Mouse (Mus musculus) fat pad, adult 2 months (tissue): ENCODE data around the gene Nyx.

Experiments
- DNase-seq: peaks from one replicate; pipeline ENCODE4 v3.0.0-alpha.2; 2011; ENCODE audit warnings: low read depth, low spot score; ENCODE audit errors: extremely low read depth

The Nyx gene

DNA sequence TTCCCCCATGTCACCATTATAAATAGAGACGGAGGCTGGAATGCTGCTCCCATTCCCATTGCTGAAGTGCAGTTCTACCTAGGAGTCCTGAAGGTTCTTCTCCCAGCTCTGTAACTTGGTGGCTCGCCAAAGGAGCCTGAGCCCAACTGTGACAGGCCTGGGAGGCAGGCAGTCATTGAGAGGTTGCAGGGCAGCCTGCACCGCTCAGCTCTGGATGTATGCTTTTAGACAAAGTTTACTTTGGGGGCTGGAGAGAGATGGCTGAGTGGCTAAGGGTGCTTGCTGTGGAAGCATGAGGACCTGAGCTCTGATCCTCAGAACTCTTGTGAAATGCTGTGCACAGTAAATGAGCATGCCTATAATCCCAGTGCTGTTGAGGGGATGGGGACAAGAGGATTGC lies 25.0 kb downstream of the Nyx start:
- DNase-seq: no peak

DNA sequence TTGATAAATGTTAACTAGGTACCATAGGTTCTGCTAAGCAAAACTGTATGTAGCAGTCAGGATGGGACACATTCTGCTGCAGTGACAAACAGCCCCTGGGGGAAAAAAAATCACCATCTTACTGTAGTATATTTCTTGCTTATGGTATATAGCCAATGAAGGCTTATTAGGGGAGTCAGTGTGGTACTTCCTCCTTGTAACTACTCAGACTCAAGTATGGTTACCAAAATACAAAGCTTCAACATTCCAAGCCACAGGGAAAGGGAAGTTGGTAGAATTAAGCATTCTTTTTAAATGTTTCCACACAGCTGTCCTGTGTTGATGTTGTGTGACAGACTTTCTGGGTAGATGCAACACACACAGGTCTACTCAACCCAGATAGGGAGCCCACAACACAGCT lies 27.0 kb downstream of the Nyx start:
- no peak for DNase-seq

DNA sequence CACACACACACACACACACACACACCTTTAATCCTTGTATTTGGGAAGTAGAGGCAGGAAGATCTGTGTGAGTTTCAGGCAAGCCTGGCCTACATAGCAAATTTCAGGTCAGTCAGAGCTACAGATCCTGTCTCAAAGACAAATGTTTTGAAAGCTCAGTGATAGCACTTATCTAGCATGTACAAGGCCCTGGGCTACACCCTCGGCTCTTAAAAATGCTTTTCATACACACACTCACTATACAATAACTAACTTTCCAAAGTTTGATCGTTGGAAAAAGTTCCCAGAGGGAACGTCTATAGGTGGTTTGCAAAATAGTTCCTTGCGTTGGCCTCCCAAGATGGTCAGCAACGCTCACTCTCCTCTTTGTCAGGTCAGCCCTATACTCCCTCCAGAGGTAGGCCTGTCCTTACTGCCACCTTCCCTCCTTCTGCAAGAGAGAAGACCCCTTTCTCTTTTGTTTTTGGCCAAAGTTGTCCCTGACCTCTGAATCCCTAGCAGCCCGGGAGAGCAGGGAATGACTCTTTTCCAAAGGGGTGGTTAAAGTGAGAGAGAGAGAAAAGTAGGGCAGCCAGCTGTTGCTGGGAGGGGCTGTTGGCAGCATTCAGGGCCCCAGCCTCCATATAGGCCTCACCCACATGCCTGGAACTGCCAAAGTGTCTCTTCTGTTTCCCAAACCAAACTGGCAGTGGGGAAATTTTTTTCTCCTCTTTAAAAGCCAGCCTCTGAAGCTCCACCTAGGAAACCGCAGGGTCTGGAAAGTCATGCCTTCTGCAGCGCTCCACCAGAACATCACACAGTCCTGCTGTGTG lies 29.2 kb downstream of the Nyx start:
- no peak for DNase-seq

DNA sequence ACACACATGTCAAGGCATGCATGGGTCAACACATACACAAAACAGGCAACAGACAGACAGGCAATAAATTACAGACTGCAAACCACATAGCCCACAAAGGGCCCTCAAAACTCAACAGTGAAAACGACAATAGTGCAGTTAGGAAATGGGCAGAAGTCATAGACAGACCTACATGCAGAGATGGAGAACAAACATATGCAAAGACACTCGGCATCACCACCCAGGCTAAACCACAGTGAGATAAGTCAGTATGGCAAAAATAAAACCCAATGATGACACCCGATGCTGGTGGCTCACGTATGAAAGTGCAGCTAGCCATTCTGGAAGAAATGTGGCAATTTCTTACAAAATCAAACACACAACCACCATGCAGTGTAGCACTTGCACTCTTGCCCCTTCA lies 34.4 kb downstream of the Nyx start:
- DNase-seq: no peak

DNA sequence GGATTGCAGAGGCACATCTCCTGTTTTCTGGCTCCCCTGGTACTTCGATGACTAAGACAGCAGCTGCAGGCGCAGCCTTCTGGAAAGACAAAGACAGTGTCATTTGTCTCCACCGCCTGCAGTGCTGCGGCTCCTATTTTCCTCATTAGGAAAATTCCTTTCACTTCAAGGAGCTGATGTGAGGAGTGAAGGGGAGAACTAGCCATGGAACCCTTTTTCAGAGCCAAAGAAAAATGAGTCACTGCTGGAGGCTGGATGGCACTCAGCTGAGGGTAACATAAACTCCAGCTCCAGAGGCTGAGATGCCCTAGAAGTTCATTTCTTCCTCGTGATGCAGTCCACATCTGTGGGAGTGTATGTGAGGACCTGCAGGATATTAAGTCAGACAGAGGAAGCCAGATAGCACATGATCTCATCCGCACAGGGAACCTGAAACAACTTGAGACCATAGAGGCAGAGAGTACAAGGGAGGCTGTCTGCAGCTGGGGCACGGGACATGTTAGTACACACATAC lies 37.0 kb downstream of the Nyx start:
- no peak for DNase-seq

DNA sequence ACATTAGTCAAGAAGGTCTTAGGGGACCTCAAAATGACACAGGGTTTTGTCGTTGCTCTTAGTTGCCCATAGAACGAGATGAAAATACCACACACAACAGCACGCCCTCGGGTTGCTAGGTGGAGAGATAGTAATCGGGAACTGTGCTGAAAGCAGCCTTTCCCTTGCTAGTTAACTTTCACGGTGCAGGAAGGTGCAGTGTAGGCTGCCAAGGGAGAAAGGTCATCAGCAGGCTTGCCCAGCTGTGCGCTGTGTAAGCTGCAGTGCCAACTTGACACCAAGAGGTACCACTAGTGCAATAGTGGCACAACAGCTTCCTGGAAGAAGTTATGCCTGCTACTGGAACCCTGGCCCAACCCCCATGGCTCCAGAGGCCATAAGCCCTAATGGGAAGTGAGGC lies 38.5 kb downstream of the Nyx start:
- no peak for DNase-seq

DNA sequence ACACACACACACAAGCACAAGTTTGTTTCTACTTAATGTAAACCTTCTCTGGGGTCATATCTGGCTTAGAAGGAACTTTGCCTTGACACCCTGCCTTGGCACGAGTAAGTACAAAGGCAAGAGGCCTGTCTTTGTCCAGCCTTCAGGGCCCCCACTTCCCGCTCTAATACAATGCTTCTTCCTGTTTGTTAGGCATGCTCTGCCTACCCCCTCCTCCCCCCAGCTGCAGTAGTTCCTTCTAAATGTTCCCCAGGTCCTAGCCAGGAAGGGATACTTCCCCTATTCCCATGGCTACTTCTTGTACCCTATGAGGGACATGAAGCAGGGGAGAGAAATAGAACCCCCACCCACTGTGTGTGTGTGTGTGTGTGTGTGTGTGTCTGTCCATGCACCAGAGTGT lies 40.5 kb downstream of the Nyx start:
- no peak for DNase-seq

DNA sequence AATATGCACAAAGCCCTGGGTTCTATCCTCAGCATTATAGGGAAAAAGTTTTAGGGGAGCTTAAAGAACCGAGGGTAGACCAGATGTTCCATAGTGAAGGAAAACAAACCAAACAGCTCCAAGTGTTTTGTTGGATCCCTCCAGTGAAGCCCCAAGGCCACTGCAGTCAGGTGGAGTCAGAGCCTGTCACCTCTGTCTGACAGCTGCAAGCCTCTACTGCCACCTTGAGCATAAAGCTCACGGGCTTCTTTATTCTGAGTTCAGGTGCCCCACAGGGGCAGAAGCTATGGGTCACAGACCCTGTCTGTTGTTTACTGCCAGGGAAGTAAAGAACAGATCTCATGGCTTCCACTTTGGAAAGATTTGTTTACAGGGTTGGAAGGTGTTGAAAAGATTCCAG lies 47.2 kb downstream of the Nyx start:
- no peak for DNase-seq

DNA sequence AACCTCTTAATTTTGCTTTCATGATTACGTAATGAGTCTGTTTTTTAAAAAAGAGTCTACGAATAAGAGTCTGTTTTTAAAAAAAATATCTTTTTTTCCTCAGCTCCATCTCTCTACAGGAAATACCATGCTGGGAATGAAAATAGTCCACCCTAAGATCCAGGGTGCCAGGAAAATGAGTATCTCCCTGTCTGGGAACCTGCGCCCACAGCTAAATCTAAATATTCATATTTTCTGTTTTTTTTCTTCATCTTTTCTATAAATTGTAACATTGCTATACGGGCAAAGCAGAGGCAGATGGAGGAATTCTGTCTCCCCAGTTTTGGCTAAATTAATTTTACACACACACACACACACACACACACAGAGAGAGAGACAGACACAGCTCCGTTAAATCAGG lies 48.0 kb downstream of the Nyx start:
- no peak for DNase-seq

DNA sequence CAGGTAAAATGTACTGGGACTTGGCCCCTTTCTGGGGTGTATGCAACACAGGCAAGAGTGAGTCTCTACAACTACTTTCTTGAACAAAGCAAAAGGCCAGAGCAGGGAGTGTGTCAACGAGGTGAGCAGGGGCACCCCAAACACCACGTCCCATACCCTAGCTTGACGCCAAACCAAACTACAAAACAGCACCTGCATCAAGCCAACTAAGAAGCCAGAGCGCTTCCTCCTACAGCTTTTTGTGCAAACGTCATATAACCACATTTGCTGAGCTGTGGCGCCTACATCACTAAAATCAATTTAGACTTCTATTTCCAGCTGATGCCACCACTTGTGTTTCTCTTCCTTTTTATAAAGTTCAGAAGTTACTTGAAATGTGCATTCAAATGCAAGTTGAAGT lies 50.5 kb downstream of the Nyx start:
- DNase-seq: no peak

DNA sequence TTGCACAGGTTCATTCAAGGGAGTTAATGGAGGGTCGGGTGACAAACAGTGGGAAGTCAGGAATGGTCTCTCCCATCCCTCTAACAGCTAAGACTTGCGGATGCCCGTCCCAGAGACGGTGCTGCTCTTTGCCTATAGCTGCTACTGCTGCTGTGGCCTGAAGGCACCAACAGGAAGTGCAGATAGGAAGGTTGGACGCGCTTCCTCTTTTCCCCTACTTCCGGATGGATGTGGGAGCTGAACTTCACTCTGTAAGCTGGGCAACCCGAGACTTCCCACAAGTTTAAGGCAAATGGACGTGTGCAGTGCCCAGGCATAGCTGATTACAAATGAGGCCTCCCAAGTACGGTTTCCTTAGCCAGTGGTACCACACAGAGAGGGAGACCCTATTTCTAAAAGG lies 52.1 kb downstream of the Nyx start:
- no peak for DNase-seq

DNA sequence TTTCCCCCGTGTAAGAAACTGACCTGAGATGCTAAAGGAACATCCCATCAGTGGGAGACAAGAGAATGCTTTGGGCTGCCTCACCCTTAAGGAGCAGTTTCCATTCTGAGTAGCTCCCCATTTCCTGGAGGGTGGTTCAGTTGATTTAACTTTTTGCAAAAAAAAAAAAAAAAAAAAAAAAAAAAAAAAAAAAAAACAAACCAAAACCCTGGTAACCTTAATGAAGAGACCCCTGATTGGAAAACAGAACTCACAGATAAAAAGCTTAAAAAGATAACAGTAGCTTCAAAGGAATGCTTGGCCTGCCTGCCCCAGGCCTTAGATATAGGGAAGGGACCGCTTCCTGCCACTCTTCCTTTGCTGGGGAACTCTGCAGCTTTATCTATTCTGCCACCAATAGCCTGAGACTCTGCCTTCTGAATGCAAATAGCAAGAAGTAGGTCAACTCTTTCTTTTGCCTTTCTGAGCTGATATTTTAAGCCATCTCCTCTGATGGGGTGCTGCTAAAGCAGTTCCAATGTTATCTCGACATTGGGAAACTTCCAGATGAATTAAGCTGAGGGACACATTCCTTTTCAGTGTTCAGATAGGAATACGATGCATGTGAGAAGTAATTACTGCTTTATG lies 53.0 kb downstream of the Nyx start:
- no peak for DNase-seq

DNA sequence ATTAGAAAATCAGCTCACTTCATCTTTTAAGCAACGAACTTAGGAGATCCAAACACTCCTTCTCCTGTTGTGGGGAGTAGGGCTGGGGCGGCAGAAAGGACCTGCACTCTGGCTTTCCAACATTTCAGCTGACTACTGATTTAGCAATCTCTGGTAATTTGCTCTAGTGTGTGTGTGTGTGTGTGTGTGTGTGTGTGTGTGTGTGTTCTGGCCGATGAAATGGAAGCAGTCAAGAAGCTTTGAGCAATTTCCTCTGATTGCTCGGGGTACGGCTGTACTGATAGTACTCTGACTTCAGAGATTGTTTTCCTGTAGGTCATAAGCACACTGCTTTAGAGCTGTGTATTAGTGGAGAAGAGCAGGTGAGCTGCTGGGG lies 53.5 kb downstream of the Nyx start:
- DNase-seq: no peak

DNA sequence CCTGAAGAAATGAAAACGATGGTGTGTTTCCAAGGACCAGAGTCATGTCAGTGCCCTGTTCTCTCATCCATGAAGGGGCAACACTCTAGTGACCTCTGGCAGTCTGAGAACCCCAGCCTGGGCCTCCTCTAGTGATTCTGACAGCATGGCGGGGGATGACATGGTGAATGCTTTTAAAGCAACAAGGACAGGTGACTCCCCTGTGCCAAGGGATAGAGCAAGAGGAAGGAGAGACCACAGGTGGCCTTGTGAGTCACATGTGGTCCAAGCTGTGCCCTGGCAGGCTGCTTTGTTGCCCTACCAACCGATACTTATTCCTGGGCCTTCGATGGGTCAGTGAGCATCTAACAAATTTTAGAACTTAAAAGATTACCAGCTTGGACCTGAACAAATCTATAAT lies 54.7 kb downstream of the Nyx start:
- DNase-seq: no peak

DNA sequence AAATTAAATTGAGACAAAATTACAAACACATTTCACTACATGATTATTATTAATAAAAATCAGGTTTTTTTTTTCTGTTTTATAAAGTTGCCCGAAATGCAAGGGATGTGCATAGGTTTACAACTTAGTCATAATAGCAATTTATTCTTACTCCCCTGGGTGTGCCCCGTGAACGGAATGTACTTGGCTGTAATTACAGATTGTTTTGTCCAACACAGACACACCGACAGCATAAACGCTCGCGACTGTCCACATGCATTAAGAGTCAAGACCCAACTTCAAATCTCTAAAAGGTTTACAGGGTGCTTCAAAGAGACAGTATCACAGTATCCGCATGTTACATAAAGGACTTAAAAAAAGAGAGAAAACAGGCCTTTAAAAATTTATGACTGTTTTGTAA lies 55.4 kb downstream of the Nyx start:
- DNase-seq: no peak
